Mouse (Mus musculus): ENCODE measurements at regions not wholly inside any gene's neighbourhood (a gene's known extent, or its start where the extent isn't known, plus 50 kb on each side); places are given as distances from the start of the nearest gene placed in this dataset.
A peak's percentile ranks its signal among the peaks of the same experiment; 100 is the strongest.
"Not testable (repeated sequence)": the region's sequence is repeated elsewhere in the genome, so short reads cannot be mapped to it uniquely, and the experiment has no call there.

DNA sequence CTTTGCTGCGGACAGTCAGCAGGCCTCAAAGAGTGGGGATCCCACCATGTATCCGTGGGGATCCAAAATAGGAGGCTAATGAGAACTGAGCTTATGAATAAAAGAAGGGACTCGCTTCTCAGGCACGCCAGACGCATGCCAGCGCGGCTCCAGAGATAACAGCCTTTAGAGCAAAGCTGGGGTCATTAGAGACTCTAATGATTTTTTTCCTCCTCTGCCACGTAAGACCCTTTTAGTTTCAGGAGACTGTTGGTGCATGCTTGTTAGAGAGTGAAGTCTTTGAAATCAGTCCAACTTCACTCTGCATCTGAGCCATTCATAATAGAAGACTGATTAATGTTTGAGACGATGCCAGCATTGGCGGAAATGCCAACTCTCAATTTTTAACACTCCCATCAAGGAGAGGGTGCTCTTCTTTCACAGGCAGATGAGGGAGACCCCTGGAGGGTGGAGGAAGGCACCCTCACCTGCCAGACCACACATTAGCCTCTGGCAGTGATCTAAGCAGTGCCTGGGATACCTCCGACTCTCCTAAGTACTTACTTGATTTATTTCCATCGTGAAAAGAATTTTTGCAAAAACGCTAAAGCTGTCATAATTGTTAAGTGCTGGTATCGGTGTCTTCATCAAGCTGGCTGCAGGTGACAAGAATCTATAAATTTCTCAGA, 104.0 kb upstream of the Tcerg1l start:
- no peak for DNase-seq (ENCODE audit: low read depth, low spot score)

GRCm38 (mm10) chr7:138497771-138498170, 100.2 kb upstream of the Tcerg1l start:
- DNase-seq (ENCODE audit: low read depth, low spot score) = no peak

DNA sequence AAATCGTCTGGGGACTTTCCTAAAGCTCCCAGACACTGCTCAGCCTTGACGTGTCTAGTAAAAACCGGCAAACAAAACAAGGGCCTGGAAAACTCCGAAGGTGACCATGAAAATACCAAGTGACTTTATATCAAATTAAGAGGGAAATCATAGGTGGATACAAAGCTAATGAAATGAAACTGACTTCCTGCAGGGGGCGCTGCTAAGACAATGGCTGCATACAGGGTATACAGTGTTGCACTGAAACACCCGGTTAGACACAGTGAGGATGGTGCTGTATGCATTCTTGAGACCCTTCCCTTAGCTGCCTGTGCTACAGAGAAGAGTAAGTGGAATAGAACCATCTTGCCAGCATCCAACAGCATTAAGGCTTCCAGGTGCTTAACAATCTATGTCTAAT, 99.7 kb upstream of the Tcerg1l start:
- peak; percentile 14 for DNase-seq (ENCODE audit: low read depth, low spot score)

- no peak for DNase-seq (ENCODE audit: low read depth, low spot score)
These were observed 96.1 kb upstream of the Tcerg1l start for GRCm38 (mm10) chr7:138493661-138494060.

DNA sequence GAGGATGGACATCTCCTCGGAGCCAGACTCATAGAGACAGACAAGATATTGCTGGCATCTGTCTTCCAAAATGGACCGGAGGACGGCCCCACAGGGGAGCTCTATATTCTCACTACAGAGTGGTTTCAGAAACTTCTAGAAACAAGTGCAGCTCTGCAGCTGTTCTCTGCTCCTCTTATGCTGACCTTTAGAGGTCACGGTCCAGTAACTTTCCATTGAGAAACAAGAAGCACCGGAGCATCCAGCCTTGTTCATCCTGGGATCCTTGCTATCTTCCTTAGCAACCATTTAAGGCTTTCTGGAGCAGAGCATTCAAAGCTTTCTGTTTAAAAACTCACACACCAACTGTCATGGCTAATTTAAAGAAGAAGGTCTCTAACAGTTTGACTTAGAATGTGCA, 94.7 kb upstream of the Tcerg1l start:
- DNase-seq (ENCODE audit: low read depth, low spot score) = no peak

- no peak for DNase-seq (ENCODE audit: low read depth, low spot score)
These were observed 91.9 kb upstream of the Tcerg1l start for GRCm38 (mm10) chr7:138489471-138489870.

DNA sequence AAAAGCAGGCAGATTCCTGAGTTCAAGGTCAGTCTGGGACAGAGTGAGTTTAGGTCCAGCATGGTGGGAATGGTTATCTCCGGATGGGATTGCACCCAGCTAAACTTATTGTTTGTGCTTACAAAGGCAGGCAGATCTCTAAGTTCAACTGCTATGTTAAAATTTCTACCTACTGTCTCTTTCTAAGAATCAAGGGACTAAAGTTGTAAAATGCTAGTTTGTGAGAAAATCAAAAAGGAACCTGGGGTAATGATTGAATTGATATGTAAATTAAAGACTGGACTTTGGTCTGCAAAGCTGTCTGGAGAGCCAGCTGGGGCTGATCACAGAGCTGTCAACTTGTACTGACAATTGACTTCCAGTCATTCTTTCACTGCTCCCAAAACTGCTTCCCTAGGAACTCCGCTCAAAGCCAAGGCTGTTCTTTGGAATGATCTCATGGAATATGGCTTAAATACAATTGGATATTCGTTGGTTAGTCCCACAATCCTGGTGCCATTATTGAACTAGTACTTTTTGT, 90.7 kb upstream of the Tcerg1l start:
- DNase-seq (ENCODE audit: low read depth, low spot score) = no peak

GRCm38 (mm10) chr7:138472891-138473455, 75.4 kb upstream of the Tcerg1l start:
- DNase-seq (ENCODE audit: low read depth, low spot score) = no peak

DNA sequence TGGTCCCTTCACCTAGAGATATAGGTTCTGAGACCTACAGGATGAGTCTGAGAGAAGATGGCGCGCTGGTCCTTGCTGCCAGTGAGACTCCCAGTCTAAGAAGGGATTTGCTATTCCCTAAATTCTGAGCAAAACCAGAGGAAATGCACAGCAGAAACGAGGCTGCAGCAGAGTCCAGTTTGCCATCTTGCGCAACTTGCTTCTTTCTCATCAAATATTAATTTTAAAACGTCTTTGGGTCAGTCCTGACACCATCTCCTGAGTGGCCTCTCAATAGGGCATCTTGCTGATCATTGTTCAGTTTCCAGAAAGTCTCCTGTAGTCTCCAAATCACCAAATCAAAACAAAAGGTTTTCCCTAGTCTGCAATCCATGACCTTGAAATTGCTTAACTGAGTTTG, 74.8 kb upstream of the Tcerg1l start:
- DNase-seq (ENCODE audit: low read depth, low spot score) = no peak

- no peak for DNase-seq (ENCODE audit: low read depth, low spot score)
These were observed 71.7 kb upstream of the Tcerg1l start for GRCm38 (mm10) chr7:138469211-138469610.

DNA sequence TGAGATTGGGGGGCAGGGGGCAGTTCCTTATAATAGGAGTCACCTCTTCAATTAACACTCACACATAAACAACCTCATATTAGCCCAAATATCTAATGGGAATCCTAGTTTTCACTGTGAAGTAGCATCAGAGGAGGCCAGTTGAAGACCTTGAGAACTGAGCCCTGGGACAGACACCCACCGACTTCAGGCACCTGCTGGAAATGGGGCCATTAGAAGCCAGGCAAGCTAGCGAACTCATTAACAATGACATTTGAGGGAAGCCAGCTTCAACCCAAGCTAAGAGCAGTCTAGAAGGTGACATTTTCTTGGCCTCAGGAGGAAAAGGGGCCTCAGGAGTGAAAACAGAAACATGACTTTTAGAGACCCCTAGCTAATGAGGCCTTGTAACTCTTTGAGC, 70.9 kb upstream of the Tcerg1l start:
- no peak for DNase-seq (ENCODE audit: low read depth, low spot score)

DNA sequence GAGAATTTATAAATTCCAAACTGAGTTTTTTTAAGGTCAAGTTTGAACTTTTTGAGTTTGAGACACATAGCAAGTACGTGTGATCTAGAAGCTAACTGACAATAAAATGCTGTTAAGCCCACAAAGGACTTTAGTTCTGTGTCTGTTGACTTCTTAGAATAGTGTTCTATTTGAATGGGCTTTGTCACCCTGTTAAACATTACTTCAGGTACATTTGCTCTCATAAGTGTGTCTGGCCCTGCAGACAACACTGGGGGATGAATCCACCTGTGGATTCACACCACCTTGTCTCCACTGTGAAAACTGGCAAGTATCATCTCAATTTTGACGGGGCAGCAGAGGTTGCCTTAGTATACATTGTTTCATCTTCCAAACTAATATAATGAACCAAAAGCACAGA, 70.5 kb upstream of the Tcerg1l start:
- DNase-seq (ENCODE audit: low read depth, low spot score) = no peak

DNA sequence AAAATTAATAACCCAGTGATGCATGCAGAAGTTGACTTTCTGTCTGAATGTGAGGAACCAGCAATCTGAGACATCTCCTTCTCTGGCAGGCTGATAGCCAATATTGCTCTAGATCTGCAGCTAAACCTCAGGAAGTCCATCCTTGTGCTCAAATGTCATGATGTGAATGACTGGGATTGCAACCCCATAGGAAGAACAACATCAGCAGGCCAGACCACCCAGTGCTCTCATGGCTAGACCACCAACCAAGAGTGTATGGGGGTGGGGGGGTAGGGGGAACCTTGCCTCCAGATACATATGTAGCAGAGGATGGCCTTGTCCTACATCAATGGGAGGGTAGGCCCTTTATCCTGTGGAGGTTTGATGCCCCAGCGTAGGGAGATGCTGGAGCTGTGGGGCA, 69.9 kb upstream of the Tcerg1l start:
- DNase-seq (ENCODE audit: low read depth, low spot score) = no peak

DNA sequence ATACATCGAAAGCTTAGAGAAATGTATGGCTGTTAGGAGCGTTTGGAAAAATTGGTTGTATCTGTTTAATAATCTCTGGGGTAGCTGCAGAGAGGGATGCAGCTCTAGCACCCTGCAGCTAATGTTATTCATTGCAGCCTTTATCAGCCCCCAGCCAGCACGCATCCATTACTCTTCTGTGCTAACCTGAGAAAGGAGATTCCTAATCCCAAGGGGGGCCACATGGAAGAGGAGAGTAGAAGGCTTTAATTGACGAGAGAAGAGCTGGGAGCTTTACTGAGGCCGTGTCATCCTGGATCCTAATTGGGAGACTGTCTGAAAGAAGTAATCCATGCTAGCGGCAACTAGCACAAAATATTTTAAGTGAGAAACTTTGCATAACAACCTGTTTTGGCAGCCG, 60.4 kb upstream of the Tcerg1l start:
- DNase-seq (ENCODE audit: low read depth, low spot score) = no peak

DNA sequence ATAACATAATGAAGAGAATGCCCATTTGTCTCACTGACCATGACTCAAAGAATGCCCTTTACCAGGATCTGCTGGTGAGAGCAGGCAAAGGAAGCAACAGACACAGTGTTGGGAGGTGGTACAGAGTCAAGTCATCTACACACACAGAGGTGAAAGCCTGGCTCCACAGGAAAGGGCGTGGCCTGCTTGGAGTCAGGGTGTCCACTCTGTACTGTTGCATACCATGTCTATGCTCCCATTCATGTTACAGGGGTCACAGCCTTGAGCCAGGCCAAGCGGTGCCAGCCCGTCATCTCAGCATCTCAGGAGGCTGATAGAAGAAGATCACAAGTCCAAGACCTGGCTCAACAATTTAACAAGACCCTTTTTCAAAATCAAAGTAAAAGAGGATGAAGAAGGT, 57.8 kb upstream of the Tcerg1l start:
- no peak for DNase-seq (ENCODE audit: low read depth, low spot score)

DNA sequence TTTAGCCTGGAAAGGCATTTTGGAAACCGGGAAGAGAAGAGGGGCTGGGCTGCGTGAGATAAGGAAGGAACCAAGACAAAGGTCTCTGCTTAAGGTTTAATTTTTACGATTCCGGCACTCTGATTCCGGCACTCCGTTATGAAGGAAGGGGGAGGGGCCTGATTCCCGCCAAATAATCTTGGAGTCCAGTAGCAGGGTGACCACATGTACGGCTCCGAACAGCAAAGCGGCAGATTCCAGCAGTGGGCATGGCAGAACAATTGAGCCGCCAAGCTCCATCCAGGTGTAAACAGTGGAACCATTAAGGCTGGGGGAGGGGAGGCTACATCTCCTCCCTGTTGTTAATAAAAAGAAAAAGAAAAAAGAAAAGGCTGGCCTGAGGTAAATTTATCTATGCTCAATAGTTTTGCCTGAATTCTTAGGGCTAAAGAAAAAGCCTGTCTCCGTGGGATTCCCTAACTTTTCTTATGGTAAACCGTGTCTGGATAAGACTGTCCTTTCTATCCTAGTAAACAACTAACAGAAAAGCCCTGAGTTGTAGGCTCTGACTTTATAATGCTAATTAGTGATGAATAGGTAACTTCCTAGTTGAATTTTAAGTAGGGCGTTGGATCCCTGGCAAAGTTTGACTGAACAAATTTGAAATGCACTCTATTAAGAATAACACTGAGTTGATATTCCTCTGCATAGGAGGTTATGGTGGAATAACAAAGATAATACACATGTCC, 57.1 kb upstream of the Tcerg1l start:
- not testable (repeated sequence) for DNase-seq (ENCODE audit: low read depth, low spot score)

DNA sequence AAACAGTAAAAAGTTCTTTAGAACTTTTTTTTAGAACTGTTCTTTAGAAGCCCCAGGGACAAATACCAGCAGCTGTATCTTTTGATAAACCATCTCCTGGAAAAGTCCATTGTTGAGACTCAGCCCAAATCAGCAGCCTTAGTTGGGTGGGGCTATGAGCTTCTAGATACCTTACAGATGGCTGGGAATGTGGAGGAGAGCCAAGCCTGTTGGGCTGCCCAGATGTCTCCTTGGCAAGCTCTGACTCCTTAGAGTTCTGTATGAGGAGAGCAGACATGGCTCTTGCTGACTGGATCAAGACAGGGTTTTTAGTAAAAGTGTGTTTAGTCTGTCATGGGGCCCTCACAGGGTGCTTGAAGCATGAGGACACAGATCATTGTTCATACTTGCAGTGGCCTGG, 53.8 kb upstream of the Tcerg1l start:
- no peak for DNase-seq (ENCODE audit: low read depth, low spot score)

GRCm38 (mm10) chr7:138448519-138448918, 51.0 kb upstream of the Tcerg1l start:
- DNase-seq (ENCODE audit: low read depth, low spot score) = no peak
